Mouse (Mus musculus): ENCODE results near the gene 4930579F01Rik.

Gene 4930579F01Rik

DNA sequence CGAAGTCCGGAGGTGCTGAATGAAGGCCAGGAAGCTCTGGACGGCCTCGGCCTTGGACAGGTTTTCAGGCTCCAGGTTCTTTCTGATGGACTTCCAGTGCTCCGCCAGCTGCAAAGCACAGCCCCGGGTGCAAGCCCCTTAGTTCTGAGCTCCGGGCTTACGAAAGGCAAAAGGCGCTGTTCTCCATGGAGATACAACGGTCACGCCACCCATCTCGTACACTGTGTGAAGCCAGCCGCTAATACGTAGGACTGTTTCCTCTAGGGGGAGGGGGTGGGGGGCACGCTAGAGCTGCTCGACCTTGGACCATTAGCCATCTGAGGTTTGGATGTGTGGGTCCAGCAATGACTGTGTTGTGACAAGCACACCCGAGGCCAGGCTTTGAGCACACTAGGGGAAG lies 79.5 kb downstream of the 4930579F01Rik start:
- DNase-seq (ENCODE audit: inconsistent age in 2 of 2, low spot score in 1 of 2), result peak in 1 of 2 experiments; percentile 55
